Mouse (Mus musculus) cerebellum, postnatal 4 days (tissue): ENCODE data around the gene Ugcg.

Experiments
- DNase-seq, 2 experiments: peaks; one replicate each; pipeline ENCODE4 v3.0.0; 2022; ENCODE audit warnings: low spot score in 2 of 2, mixed read lengths in 1 of 2

The Ugcg gene

GRCm38 (mm10) chr4:59188802-59189545, at the start of gene Ugcg:
Ugcg (plus strand) TSS chr4:59189257.
- peak; percentile 37 to 77 for DNase-seq

GRCm38 (mm10) chr4:59149043-59149442, 40.0 kb upstream of the Ugcg start:
- no peak for DNase-seq

GRCm38 (mm10) chr4:59150907-59151306, 38.1 kb upstream of the Ugcg start:
- no peak for DNase-seq

GRCm38 (mm10) chr4:59151953-59152352, 37.1 kb upstream of the Ugcg start:
- DNase-seq, result no peak

GRCm38 (mm10) chr4:59156897-59157592, 32.0 kb upstream of the Ugcg start:
- DNase-seq, result no peak

GRCm38 (mm10) chr4:59157654-59158053, 31.4 kb upstream of the Ugcg start:
- DNase-seq, result no peak

GRCm38 (mm10) chr4:59160289-59160688, 28.8 kb upstream of the Ugcg start:
- DNase-seq, result no peak

- DNase-seq, result no peak
Observed at GRCm38 (mm10) chr4:59160959-59161670, 27.9 kb upstream of the Ugcg start.

- no peak for DNase-seq
Observed at GRCm38 (mm10) chr4:59164034-59164433, 25.0 kb upstream of the Ugcg start.

GRCm38 (mm10) chr4:59167251-59167847, 21.7 kb upstream of the Ugcg start:
- DNase-seq, result no peak

- DNase-seq, result no peak
Observed at GRCm38 (mm10) chr4:59169981-59170380, 19.1 kb upstream of the Ugcg start.

- DNase-seq, result no peak
Observed at GRCm38 (mm10) chr4:59172616-59173015, 16.4 kb upstream of the Ugcg start.

- no peak for DNase-seq
Observed at GRCm38 (mm10) chr4:59173181-59173922, 15.7 kb upstream of the Ugcg start.

- no peak for DNase-seq
Observed at GRCm38 (mm10) chr4:59175003-59175402, 14.1 kb upstream of the Ugcg start.

- DNase-seq, result no peak
Observed at GRCm38 (mm10) chr4:59175929-59176328, 13.1 kb upstream of the Ugcg start.

- DNase-seq, result no peak
Observed at GRCm38 (mm10) chr4:59177566-59177965, 11.5 kb upstream of the Ugcg start.

- no peak for DNase-seq
Observed at GRCm38 (mm10) chr4:59181320-59182271, 7.5 kb upstream of the Ugcg start.

- DNase-seq, result no peak
Observed at GRCm38 (mm10) chr4:59185671-59186070, 3.4 kb upstream of the Ugcg start.

- DNase-seq, result peak in 1 of 2 experiments; percentile 52
Observed at GRCm38 (mm10) chr4:59187289-59187688, 1.8 kb upstream of the Ugcg start.

- no peak for DNase-seq
Observed at GRCm38 (mm10) chr4:59188474-59188801, 619 bp upstream of the Ugcg start.
